Mouse (Mus musculus) forebrain, embryonic 11.5 days (tissue): Measurements from ENCODE around the gene Asb16. TPM values are rescaled to one million over a fixed set of nuclear protein-coding genes. Genes with fewer than 3 reads are reported as not detected.
A peak's percentile ranks its signal among the peaks of the same experiment; 100 is the strongest.

Source experiments
- ATAC-seq: fragments of 200-750 bp; cut with Nextera tagmentation; replicated peaks from 2 replicates; pipeline ENCODE4 v1.8.0; 2017; ENCODE audit warnings: moderate TSS enrichment; ENCODE audit not compliant: low FRiP score
- DNase-seq: peaks from one replicate; pipeline ENCODE4 v3.0.0-alpha.2; 2017; ENCODE audit warnings: low spot score
- H3K27ac ChIP-seq: fragments of 300-500 bp; sonication (generic); 2 replicates; pipeline ENCODE4 v1.5.1; 2014; ENCODE audit warnings: low read depth, low read length
- H3K27me3 ChIP-seq: fragments of 300-500 bp; sonication (generic); 2 replicates; pipeline ENCODE4 v1.6.1; 2014; ENCODE audit warnings: mild to moderate bottlenecking, low read length, mixed read lengths; ENCODE audit not compliant: control insufficient read depth, insufficient read depth
- H3K36me3 ChIP-seq: fragments of 300-500 bp; sonication (generic); 2 replicates; pipeline ENCODE4 v1.6.1; 2014; ENCODE audit warnings: mild to moderate bottlenecking, low read length, moderate library complexity, mixed read lengths; ENCODE audit not compliant: control insufficient read depth, insufficient read depth
- H3K4me1 ChIP-seq: fragments of 300-500 bp; sonication (generic); replicated peaks from 2 replicates; pipeline ENCODE4 v1.6.1; 2014; ENCODE audit warnings: low read length, mixed read lengths; ENCODE audit not compliant: control insufficient read depth, insufficient read depth
- H3K4me2 ChIP-seq: fragments of 300-500 bp; sonication (generic); 2 replicates; pipeline ENCODE4 v1.6.1; 2014; ENCODE audit warnings: low read depth, mild to moderate bottlenecking, low read length, moderate library complexity, mixed read lengths; ENCODE audit not compliant: severe bottlenecking
- H3K4me3 ChIP-seq: fragments of 300-500 bp; sonication (generic); 2 replicates; pipeline ENCODE4 v1.5.1; 2014; ENCODE audit warnings: low read depth, low read length
- H3K9ac ChIP-seq: fragments of 300-500 bp; sonication (generic); 2 replicates; pipeline ENCODE4 v1.6.1; 2014; ENCODE audit warnings: low read length
- H3K9me3 ChIP-seq: fragments of 300-500 bp; sonication (generic); 2 replicates; pipeline ENCODE4 v1.6.1; 2016; ENCODE audit warnings: low read length, mixed read lengths; ENCODE audit not compliant: control insufficient read depth
- WGBS: fragments of 180-500 bp; shearing (Covaris S2); extraction: QIAGEN DNeasy Blood & Tissue Kit; methylation state at CpG from one replicate; pipeline ENCODE4 v1.1.7; 2014; 5-methylcytosine and 5-hydroxymethylcytosine counted together
- polyA plus RNA-seq: library from polyadenylated mRNA; unstranded; fragments of >200 nt; fragmentation: Nextera tagmentation; extraction: Ambion mirVana; gene quantifications from 2 replicates; pipeline ENCODE4 v1.2.1, GENCODE M21; 2014

The Asb16 gene
- polyA plus RNA-seq, 1 experiment from 2014 or later = not detected

DNA sequence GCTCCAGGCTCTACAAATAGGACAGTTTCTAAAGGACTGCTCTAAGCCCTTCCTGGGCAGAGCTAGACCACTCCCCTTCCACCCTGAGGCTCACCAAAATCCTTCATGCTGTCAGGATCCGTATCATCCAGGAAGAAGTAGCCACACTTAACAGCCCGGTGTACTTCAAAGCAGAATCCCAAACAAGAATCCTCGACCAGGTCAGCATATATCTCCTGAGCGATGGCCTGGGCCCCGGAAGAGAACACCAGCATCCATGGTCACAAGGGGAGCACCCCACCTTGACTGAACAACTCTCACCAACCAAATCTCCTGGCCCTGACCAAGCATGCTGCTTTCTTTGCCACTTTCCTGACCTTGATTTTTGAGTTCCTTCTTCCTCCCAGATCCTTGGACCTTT lies 25.9 kb downstream of the Asb16 start:
- Histone ChIP-seq H3K9me3 (no peaks in the 10 kb centered on the region), H3K36me3 (peaks cover 7% of the 10 kb centered on the region; the same call in 1 of the 2 replicates), H3K9ac (peak overlapping the region; percentile 94; the same call in 1 of the 2 replicates), H3K4me2 (no peak overlapping the region), H3K27ac (no peak overlapping the region), H3K4me1 (peaks cover 3% of the 10 kb centered on the region), H3K4me3 (no peak overlapping the region), H3K27me3 (no peaks in the 10 kb centered on the region)
- ATAC-seq (no peak), DNase-seq (no peak)
- 84% methylated on average over 5 of the region's 5 CpGs for WGBS

DNA sequence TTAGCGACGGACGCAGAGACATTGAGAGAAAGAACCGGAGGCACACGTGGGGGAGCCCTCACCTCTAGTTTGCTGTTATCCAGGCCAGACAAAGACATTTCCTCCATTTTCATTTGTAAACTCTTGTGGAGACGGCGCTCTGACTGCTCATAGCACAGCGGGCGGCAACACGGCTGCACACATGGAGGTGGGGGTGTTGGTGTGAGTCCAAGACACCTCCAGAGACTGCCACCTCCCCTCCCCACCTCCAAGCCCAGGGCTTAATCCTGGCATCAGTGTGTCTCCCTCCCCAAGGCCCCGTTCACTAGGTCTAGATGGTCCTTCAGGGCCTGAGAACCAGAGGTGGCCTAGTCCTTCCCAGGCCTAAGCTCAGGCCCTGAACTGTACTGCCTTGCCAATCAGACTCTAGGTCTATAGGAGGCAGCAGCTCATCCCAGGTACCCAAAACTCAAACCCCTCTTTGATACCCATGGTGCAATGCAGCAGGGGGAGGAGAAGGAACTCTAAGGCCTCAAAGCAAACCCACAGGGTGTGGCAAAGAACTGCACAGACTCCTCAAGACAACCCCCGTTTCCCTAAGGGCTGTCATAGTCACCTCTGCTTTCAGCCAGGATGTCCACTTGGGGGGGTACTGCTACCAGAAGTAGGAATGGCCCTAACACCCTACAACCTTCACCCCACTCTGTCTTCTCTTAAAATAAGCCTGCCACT lies 26.5 kb downstream of the Asb16 start:
- H3K27me3 ChIP-seq = no peaks in the 10 kb centered on the region
- peak overlapping the region; percentile 91 for H3K4me2 ChIP-seq
- ATAC-seq (no peak), DNase-seq (no peak)
- H3K9me3 ChIP-seq = no peaks in the 10 kb centered on the region
- H3K36me3 ChIP-seq = peaks cover 7% of the 10 kb centered on the region; the same call in 1 of the 2 replicates
- peak overlapping the region; percentile 94 for H3K4me3 ChIP-seq
- peaks cover 3% of the 10 kb centered on the region for H3K4me1 ChIP-seq
- peak overlapping the region; percentile 100 for H3K27ac ChIP-seq
- 72% methylated on average over 12 of the region's 12 CpGs for WGBS
- peak overlapping the region; percentile 94 for H3K9ac ChIP-seq

DNA sequence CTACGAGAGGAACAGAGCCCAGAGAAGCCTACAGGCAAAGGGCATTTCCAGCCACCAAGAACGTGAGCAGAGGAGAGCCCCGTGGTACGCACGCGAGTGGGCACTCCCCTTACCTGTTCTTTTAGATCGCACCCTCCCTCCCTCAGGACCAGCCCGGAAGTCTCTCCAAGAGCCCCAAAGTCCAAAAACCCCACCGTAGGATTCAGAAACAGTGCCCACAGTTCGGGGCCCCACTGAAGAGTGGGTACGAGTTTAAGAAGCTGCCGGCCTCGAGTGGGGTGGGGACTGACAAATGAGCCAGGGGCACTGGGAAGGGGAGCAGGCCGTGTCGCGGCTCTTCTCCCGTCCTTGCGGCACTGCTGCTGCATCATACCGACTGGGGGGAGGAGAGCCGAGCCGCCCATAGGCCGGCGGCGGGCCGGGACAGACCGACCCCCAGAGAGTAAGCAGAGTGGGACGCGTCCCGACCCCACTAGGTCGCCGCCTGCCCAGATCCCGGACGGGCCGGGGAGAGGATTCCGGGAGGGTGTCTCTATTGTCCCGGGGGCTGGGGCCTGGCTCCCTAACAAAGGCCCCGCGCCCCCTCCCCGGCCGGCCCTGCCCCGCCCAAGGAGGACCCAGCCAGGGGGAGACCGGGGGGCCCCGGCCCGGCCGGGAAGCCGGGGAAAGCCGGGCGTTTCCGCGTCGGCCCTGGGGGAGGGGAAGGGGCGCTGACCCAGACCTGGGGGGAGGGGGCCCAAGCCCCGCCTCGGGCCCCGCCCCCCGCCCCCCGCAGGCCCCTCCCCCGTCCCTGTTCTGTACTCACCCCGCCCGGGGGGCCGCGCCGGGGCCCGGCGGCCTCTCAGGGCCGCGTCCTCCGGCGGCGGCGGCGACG lies 27.3 kb downstream of the Asb16 start:
- H3K4me2 ChIP-seq = peak overlapping the region; percentile 91
- no peaks in the 10 kb centered on the region for H3K9me3 ChIP-seq
- H3K27me3 ChIP-seq = no peaks in the 10 kb centered on the region
- H3K4me3 ChIP-seq = peak overlapping the region; percentile 94
- ATAC-seq (peak; percentile 45), DNase-seq (peak; percentile 90)
- WGBS = under 1% methylated on average over 45 of the region's 73 CpGs
- H3K36me3 ChIP-seq = peaks cover 2% of the 10 kb centered on the region; the same call in 1 of the 2 replicates
- peaks cover 3% of the 10 kb centered on the region for H3K4me1 ChIP-seq
- peak overlapping the region; percentile 94 for H3K9ac ChIP-seq
- peak overlapping the region; percentile 100 for H3K27ac ChIP-seq

DNA sequence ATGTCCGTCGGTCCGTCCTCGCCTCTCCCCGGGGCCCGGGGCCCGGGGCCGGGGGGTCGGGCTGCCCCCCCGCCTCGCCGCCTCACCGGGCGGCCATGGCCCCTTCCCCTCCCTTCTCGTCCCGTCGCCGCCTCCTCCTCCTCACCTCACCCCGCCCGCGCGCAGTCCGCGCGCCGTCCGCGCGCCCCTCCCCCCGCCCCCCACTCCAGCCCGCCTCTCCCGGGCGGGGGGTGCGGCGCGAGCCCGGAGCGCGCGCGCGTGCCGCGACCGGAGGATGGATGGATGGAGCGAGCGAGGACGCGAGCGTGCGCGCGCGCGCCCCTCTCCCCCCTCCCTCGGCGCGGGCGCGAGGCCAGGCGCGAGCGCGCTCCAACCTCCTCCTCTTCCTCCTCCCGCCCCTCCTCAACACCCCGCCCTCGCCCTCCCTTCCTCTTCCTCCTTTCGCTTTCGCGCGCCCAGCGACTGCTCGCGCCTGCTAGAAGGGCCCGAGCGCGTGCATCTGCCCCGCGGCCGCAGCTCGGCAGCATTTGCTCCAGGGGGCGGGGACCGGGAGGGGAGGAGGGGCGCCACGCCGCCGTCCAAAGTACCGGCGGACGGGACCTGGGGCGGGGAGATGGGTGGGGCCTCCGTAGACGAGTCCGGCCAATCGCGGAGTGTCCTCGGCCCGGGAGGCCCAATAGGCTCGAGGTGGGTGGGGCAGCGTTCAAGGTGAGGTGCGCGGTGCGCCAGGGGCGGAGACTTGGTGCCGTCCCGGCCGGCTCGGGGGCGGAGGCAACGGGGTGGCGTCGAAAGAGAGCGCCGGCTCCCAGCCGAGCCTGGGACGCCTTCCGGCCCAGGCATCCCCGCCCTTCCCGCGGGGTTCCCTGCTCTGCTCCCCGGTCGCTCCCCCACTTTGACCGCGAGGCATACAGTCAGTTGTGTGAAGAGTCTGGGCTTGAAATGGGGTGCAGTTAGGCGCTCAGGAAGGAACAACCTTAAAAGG lies 28.2 kb downstream of the Asb16 start, which contains the start of gene Atxn7l3:
Atxn7l3 (minus strand) TSS at position 141 of the 982 bp plus-strand sequence.
- Histone ChIP-seq H3K36me3 (no peaks in the 10 kb centered on the region), H3K9ac (peak within 1 kb of the TSS; percentile 94), H3K4me3 (peak within 1 kb of the TSS; percentile 94), H3K27ac (peak within 1 kb of the TSS; percentile 100), H3K4me1 (peaks cover 3% of the 10 kb centered on the region), H3K4me2 (peak within 1 kb of the TSS; percentile 91), H3K27me3 (no peaks in the 10 kb centered on the region), H3K9me3 (no peaks in the 10 kb centered on the region)
- 0% methylated on average over 62 of the region's 125 CpGs for WGBS
- ATAC-seq (peak; percentile 95), DNase-seq (peak; percentile 99)

GRCm38 (mm10) chr11:102297577-102298556 lies 29.3 kb downstream of the Asb16 start:
- peak overlapping the region; percentile 53 for H3K9ac ChIP-seq
- peak; percentile 36 for ATAC-seq
- H3K27ac ChIP-seq = peak overlapping the region; percentile 60; the same call in 1 of the 2 replicates
- H3K4me2 ChIP-seq = peak overlapping the region; percentile 91
- H3K9me3 ChIP-seq = no peaks in the 10 kb centered on the region
- no peaks in the 10 kb centered on the region for H3K27me3 ChIP-seq
- no peaks in the 10 kb centered on the region for H3K36me3 ChIP-seq
- 27% methylated on average over 27 of the region's 27 CpGs for WGBS
- peak overlapping the region; percentile 94 for H3K4me3 ChIP-seq
- H3K4me1 ChIP-seq = peaks cover 3% of the 10 kb centered on the region
- DNase-seq = peak; percentile 77

- 17% methylated on average over 1 of the region's 1 CpGs for WGBS
- ATAC-seq (no peak), DNase-seq (peak; percentile 80)
- no peak overlapping the region for H3K4me3 ChIP-seq
- H3K9me3 ChIP-seq = no peaks in the 10 kb centered on the region
- H3K27ac ChIP-seq = no peak overlapping the region
- H3K27me3 ChIP-seq = no peaks in the 10 kb centered on the region
- no peak overlapping the region for H3K4me2 ChIP-seq
- H3K36me3 ChIP-seq = no peaks in the 10 kb centered on the region
- no peak overlapping the region for H3K9ac ChIP-seq
- H3K4me1 ChIP-seq = peaks cover 3% of the 10 kb centered on the region
Measured at GRCm38 (mm10) chr11:102299839-102300238, 31.3 kb downstream of the Asb16 start.

DNA sequence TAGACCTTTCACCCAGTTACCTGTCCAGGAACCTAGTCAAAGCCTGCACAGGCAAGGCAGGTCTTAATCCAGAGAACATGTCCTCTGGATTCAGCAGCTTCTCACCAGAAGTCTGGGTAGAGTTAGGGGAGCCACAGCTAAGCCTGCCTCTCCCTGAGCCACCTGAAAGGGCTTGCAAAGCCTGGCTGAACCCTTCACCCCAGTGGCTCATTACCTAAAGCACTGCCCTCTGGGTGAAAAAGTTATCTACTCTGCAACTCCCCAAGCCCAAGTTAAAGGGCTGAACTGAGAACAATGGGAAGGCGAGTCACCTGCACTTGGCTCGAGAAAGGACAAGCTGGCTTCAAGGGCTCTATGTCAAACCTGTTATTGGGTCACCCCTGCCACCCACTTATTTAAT lies 35.6 kb downstream of the Asb16 start:
- Histone ChIP-seq H3K27ac (no peak overlapping the region), H3K4me1 (peaks cover 2% of the 10 kb centered on the region), H3K9me3 (no peaks in the 10 kb centered on the region), H3K4me3 (no peak overlapping the region), H3K27me3 (no peaks in the 10 kb centered on the region), H3K36me3 (no peaks in the 10 kb centered on the region; the same call in 1 of the 2 replicates), H3K9ac (no peak overlapping the region), H3K4me2 (no peak overlapping the region)
- no peak for DNase-seq
- ATAC-seq = no peak
- WGBS = 37% methylated on average over 2 of the region's 2 CpGs
